Mouse (Mus musculus): ENCODE measurements at regions not wholly inside any gene's neighbourhood (a gene's known extent, or its start where the extent isn't known, plus 50 kb on each side); places are given as distances from the start of the nearest gene placed in this dataset.
A peak's percentile ranks its signal among the peaks of the same experiment; 100 is the strongest.

GRCm38 (mm10) chr4:70160525-70161224, 249.6 kb downstream of the Cdk5rap2 start:
- DNase-seq (ENCODE audit: low spot score in 2 of 2): no peak

- DNase-seq (ENCODE audit: low spot score in 2 of 2): no peak
Observed at GRCm38 (mm10) chr4:70160062-70160461, 250.2 kb downstream of the Cdk5rap2 start.

GRCm38 (mm10) chr4:70153179-70153578, 257.1 kb downstream of the Cdk5rap2 start:
- peak in 1 of 2 experiments; percentile 23 for DNase-seq (ENCODE audit: low spot score in 2 of 2)

- DNase-seq (ENCODE audit: low spot score in 2 of 2): no peak
Observed at GRCm38 (mm10) chr4:70109011-70109410, 301.2 kb downstream of the Cdk5rap2 start.

GRCm38 (mm10) chr4:70105776-70106175, 304.5 kb downstream of the Cdk5rap2 start:
- DNase-seq (ENCODE audit: low spot score in 2 of 2): no peak

- no peak for DNase-seq (ENCODE audit: low spot score in 2 of 2)
Observed at GRCm38 (mm10) chr4:70097353-70097752, 312.9 kb downstream of the Cdk5rap2 start.

- no peak for DNase-seq (ENCODE audit: low spot score in 2 of 2)
Observed at GRCm38 (mm10) chr4:70078206-70078605, 332.0 kb downstream of the Cdk5rap2 start.

- no peak for DNase-seq (ENCODE audit: low spot score in 2 of 2)
Observed at GRCm38 (mm10) chr4:70062516-70062915, 347.7 kb downstream of the Cdk5rap2 start.

- DNase-seq (ENCODE audit: low spot score in 2 of 2): peak; percentile 81 to 91
Observed at GRCm38 (mm10) chr4:70058831-70059544, 351.3 kb downstream of the Cdk5rap2 start.

- no peak for DNase-seq (ENCODE audit: low spot score in 2 of 2)
Observed at GRCm38 (mm10) chr4:70053136-70053535, 357.1 kb downstream of the Cdk5rap2 start.

GRCm38 (mm10) chr4:70038241-70038640, 372.0 kb downstream of the Cdk5rap2 start:
- DNase-seq (ENCODE audit: low spot score in 2 of 2): peak; percentile 33 to 53

- DNase-seq (ENCODE audit: low spot score in 2 of 2): peak; percentile 28 to 38
Observed at GRCm38 (mm10) chr4:70035912-70036311, 374.3 kb downstream of the Cdk5rap2 start.

- no peak for DNase-seq (ENCODE audit: low spot score in 2 of 2)
Observed at GRCm38 (mm10) chr4:70032497-70032896, 377.7 kb downstream of the Cdk5rap2 start.

GRCm38 (mm10) chr4:70026848-70027247, 383.4 kb downstream of the Cdk5rap2 start:
- no peak for DNase-seq (ENCODE audit: low spot score in 2 of 2)

- no peak for DNase-seq (ENCODE audit: low spot score in 2 of 2)
Observed at GRCm38 (mm10) chr4:70024838-70025376, 385.3 kb downstream of the Cdk5rap2 start.

GRCm38 (mm10) chr4:70020905-70021470, 389.3 kb downstream of the Cdk5rap2 start:
- DNase-seq (ENCODE audit: low spot score in 2 of 2): no peak

- DNase-seq (ENCODE audit: low spot score in 2 of 2): peak; percentile 40 to 58
Observed at GRCm38 (mm10) chr4:70012220-70012580, 398.0 kb downstream of the Cdk5rap2 start.

- DNase-seq (ENCODE audit: low spot score in 2 of 2): no peak
Observed at GRCm38 (mm10) chr4:70011491-70012219, 398.6 kb downstream of the Cdk5rap2 start.

GRCm38 (mm10) chr4:70010466-70010865, 399.8 kb downstream of the Cdk5rap2 start:
- no peak for DNase-seq (ENCODE audit: low spot score in 2 of 2)

- no peak for DNase-seq (ENCODE audit: low spot score in 2 of 2)
Observed at GRCm38 (mm10) chr4:70004966-70005365, 405.3 kb downstream of the Cdk5rap2 start.

GRCm38 (mm10) chr4:69993226-69993625, 417.0 kb downstream of the Cdk5rap2 start:
- DNase-seq (ENCODE audit: low spot score in 2 of 2): no peak

- no peak for DNase-seq (ENCODE audit: low spot score in 2 of 2)
Observed at GRCm38 (mm10) chr4:69974208-69974607, 436.0 kb downstream of the Cdk5rap2 start.

All from right cerebral cortex, postnatal 10 days (tissue).